Mouse (Mus musculus) ovary, adult 18-20 months (tissue): Measurements from ENCODE around the gene Hdac9.

Source experiments
- DNase-seq: peaks from one replicate; pipeline ENCODE4 v3.0.0; 2022; ENCODE audit warnings: low spot score, mixed read lengths

The Hdac9 gene

GRCm38 (mm10) chr12:34220051-34220926, 696.6 kb downstream of the Hdac9 start:
- DNase-seq: no peak

DNA sequence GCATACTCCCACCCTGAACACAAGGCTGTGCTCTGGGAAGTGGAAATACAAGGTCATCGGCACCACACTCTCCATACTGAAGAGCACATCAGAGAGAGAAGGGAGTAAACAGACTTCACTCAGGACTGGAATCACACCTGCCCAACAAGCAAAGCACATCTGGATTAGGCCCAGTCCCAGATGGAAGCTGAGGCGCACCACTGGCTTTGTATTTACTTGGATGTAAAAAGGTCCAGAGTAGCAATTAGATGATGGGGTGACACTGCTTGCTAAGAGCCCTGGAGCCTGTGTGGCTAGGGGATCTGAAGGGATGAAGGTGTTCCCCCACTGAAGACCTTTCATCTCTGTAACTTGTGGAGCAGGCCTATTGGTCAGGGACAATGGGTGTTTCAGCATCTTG, 698.3 kb downstream of the Hdac9 start:
- DNase-seq: no peak

- DNase-seq: no peak
Observed at GRCm38 (mm10) chr12:34215023-34216020, 701.6 kb downstream of the Hdac9 start.

DNA sequence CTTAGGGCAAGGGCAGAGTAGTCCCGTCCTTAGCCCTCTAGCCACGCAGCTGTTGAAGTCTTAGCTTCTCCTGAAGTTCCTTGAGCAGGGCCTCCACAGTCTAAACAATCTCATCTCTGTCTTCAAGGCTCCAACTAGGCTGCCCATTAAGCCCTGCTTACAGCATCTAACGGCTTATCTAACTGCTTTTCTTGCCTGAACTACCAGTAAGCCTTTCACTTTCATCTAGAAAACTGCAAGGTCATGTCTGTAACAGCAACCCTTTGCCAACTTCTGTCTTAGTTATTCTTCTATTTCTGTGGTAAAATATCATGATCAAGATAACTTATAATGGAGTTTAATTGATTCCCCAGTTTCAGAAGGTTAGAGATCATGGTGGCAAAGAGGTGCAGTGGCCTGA, 704.7 kb downstream of the Hdac9 start:
- no peak for DNase-seq

DNA sequence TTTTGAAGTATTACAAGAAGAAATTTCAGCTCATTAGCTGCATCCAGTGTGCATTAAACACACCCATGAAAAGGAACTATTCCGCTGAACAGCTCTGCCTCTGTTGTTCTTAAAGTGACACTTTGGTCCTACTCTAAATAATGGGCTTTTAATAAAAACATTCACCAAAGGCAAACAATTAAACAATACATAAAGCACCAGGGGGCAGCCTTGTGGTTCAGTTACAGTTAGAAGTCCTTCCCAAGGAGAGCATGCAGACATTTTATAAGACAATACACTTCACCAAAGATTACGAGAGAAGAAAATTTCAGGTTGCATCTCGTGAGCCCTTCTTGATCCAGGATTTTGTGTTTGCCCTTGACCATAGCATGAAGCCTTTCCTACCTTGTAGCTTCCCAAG, 715.4 kb downstream of the Hdac9 start:
- no peak for DNase-seq

DNA sequence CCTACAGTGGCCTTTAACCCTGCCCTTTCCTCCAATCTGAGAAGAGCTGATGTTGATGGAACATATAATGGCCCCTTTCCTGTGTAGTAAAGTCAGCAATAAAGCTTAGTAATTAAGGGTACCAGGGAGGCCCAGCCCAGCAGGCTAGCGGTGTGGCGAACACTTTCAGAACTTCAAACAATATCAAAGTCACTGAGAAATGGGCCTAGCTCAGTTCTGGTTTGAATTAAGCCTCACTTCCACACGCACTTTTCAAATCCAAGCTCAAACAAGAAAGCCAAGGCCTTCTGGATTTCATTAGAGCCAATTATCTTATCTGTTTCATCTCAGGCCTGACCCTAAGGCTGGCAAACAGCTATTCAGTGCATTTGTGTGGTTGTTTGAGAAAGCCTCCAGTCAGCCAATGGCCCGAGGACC, 716.9 kb downstream of the Hdac9 start:
- no peak for DNase-seq

DNA sequence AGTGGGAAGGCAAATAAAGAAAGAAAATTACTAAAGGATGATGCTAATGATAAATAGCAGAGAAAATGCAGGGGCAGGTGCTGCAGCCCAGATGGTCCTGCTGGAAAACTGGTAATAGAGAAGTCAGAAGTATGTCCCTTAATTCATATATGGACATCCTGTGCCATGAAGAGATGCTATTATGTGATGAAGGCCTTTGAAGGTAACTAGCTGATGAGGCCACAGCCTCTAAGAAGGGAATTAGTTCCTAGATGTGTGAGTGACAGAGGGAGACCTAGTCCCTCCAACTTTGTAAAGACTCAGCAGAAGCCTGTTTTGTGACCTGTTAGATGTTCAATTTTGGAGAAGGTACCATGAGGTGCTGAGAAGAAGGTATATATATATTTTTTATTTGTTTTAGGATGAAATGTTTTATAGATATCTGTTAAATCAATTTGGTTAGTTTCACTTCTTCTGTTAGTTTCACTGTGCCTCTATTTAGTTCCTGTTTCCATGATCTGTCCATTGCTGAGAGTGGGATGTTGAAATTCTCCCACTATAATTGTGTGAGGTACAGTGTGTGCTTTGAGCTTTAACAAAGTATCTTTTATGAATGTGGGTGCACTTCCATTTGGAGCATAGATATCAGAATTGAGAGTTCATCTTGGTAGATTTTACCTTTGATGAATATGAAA, 721.6 kb downstream of the Hdac9 start:
- no peak for DNase-seq

- DNase-seq: no peak
Observed at GRCm38 (mm10) chr12:34194116-34194515, 722.8 kb downstream of the Hdac9 start.

GRCm38 (mm10) chr12:34191246-34191645, 725.6 kb downstream of the Hdac9 start:
- DNase-seq: no peak

DNA sequence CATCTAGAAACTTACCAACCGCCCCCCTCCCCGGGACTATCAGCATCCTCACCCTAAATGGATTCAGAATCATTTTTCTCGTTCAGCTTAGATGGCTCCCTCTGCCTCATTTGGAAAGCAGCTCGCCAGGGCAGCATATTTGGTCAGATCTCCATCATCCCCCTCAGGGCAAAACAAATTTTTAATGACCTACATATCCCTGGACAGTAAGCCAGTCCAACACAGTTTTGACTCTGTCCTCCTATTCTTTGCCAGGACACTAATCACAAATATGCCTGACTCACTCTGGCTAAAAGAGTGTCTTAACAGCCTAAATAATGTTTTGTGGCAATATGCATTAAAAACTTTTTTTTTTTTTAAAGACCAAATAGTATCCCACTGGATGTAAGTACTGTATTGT, 738.0 kb downstream of the Hdac9 start:
- no peak for DNase-seq

DNA sequence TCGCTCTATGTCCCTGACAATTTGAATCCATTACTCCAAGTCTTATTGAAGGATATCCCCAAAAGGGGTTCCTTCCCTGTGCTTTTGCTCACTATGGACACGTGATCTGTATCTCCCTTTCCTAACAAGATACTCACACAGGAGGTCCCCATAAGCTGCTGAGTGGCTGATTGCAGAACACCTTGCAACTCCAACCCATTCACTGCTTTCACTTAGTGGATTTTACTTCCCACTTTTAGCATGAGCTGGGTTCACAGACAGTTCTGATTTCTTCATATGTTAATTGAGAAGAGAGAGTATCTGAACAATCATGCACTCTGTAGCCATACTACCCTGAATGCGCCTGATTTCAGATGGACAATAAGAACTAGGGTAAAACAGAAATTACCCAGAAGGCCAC, 740.1 kb downstream of the Hdac9 start:
- no peak for DNase-seq

DNA sequence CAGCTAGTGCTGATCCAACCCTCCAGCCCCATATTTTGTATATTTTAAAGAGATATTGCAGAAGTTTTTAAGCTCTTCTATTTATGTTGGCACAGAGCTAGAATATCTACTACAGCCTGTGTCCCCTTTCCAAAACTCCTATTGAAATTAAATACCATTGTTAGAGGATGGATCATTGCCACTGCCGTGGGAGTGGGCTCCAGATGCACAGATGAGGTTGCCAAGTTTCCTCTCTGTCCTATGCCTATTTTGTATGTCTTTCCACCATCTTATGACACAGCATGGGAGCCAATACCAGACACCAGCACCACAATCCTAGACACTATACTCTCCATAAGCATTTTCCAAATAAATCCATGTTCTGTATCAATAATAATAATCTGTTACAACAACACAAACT, 743.9 kb downstream of the Hdac9 start:
- DNase-seq: no peak

DNA sequence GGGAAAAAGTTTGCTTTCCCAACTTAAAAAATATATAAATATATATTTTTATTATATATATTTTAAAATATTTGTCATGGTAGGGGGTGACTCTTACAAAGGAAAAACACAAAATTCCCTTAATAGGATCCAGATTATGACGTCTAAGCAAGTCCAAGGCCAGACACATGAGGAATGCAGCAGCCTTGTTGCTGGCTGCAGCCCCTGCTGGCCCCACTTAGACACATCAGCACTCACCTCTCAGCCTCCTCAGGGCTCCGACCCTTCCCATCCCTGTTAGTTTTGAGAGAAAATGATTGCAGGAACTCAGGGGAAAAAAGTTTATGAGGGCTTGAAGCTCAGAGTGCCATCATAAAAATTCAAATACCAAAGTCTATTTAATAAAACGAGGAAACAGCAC, 746.3 kb downstream of the Hdac9 start:
- no peak for DNase-seq

- DNase-seq: no peak
Observed at GRCm38 (mm10) chr12:34165674-34166073, 751.2 kb downstream of the Hdac9 start.

DNA sequence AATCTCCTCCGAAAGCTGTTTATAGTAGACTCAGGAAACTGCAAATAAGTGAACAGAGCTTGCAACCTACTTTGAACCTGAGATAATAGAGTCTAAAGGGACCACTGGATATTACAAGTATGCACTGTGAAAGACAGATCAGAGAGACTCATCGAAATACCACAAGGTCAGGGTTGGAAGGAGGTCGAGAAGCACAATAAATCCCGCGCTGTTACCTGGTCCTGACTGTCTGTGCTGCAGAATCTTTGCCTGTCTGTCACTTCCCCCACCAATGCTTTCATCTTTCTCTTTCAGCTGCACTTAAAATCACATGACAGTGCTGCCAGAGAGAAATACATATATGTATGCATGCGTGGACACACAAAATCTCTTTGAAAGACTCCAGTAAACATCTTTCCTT, 760.6 kb downstream of the Hdac9 start:
- no peak for DNase-seq

DNA sequence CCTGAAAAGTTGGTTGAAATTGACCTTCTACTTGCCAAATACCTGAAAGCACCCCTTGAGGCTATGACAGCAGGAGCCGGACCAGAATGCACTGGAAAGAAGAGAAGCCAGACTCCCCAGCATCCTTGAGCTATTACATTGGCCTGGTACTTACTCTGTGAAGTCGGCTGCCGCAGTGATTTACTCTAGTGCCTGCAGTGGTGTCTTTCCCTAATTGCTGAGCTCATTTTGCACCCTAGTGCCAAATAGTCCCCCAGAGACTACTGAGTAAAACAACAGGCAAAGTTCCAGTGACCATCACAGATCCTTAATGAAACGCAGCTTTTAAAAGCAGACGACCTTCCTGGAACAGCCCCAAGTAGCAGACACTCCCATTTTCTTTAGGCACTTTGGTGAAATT, 761.2 kb downstream of the Hdac9 start:
- DNase-seq: no peak

GRCm38 (mm10) chr12:34154757-34155156, 762.1 kb downstream of the Hdac9 start:
- DNase-seq: no peak

GRCm38 (mm10) chr12:34151336-34151735, 765.6 kb downstream of the Hdac9 start:
- DNase-seq: no peak

GRCm38 (mm10) chr12:34142743-34143142, 774.2 kb downstream of the Hdac9 start:
- no peak for DNase-seq

DNA sequence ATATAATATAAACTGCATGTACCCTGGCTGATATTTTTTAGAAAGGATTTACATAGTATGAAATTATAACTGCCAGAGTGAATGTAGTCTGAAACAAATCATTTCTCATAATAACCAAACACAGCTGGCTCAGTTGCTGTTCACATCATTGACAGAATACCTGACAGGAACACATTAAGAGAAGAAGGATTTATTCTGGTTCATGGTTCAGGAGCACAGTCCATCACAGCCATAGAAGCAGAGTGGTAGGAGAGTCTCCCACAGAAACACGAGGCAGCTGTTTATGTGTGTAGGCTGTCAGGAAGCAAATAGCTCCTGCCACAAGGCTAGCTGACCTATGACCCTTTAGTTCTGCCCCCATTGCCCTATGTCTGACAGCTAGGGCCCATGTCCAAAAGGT, 803.6 kb downstream of the Hdac9 start:
- no peak for DNase-seq

GRCm38 (mm10) chr12:34092953-34093352, 823.9 kb downstream of the Hdac9 start:
- DNase-seq: no peak

- DNase-seq: no peak
Observed at GRCm38 (mm10) chr12:34091851-34092250, 825.0 kb downstream of the Hdac9 start.
